In the genomic region with DNA sequence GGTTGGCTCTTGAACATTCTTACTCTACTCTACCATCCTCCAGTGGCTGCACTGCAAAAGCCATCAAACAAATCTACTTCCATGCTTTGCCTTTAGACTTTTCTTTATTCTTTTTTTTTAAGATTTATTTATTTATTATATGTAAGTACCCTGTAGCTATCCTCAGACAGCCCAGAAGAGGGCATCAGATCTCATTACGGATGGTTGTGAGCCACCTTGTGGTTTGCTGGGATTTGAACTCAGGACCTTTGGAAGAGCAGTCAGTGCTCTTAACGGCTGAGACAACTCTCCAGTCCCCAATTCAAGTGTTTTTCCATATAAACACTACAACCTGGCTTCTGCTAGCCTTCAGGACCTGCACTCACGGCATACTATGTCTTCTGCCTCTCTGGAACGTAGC, we compare ENCODE assay signal across 8 mouse cellular contexts. TPM values are rescaled to one million over a fixed set of nuclear protein-coding genes. Genes with fewer than 3 reads are reported as not detected.
DNase-seq lines count a peak whose midpoint lies in the region; ATAC-seq lines count a peak whose summit lies in the region.

No protein-coding gene starts in this region.

- no peak overlapping the region for H3K4me3 ChIP-seq in intestine, embryonic 15.5 days (replicated peaks)

- no peaks in the 10 kb centered on the region for H3K9me3 ChIP-seq in intestine, embryonic 15.5 days

- WGBS in intestine, embryonic 15.5 days: 81% methylated on average over 4 of the region's 4 CpGs

- H3K27ac ChIP-seq in intestine, embryonic 15.5 days: no peak overlapping the region

- H3K27me3 ChIP-seq in intestine, embryonic 15.5 days (replicated peaks): no peaks in the 10 kb centered on the region
- H3K27me3 ChIP-seq in splenic B cell, adult 2 months (ENCODE audit: control insufficient read depth, insufficient read depth, low read length, poor library complexity, severe bottlenecking): no peaks in the 10 kb centered on the region

- peak overlapping the region; percentile 59; the same call in 1 of the 2 replicates for H3K4me2 ChIP-seq in intestine, embryonic 15.5 days (replicated peaks)

- no peaks in the 10 kb centered on the region for H3K36me3 ChIP-seq in intestine, embryonic 15.5 days
- H3K36me3 ChIP-seq in splenic B cell, adult 2 months (ENCODE audit: control insufficient read depth, insufficient read depth, low read length, poor library complexity, severe bottlenecking): no peaks in the 10 kb centered on the region

- peak; percentile 6 to 8 for DNase-seq in cerebellum, postnatal 10 days
- peak; percentile 4 for DNase-seq in thymus, postnatal 25 days
- DNase-seq in thymus, postnatal 36 days: no peak
- DNase-seq in splenic B cell, adult 2 months (ENCODE audit: low read depth, low spot score): peak; percentile 40
- no peak for DNase-seq in layer of hippocampus, adult 9-10 months (ENCODE audit: low spot score)
- DNase-seq in spleen, adult 18-20 months: no peak

- H3K4me1 ChIP-seq in intestine, embryonic 15.5 days (replicated peaks): peaks cover 3% of the 10 kb centered on the region; the same call in 1 of the 2 replicates

- H3K9ac ChIP-seq in intestine, embryonic 15.5 days: no peak overlapping the region

- no peak for ATAC-seq in cerebellum, adult (ENCODE audit: insufficient number of reproducible peaks, low FRiP score, low TSS enrichment)
- no peak for ATAC-seq in intestine, embryonic 15.5 days

RNA-seq across cellular contexts. Expression of gene Plaa, which starts 1.6 kb away (rescaled TPM):
- 58.1 and 62.8 TPM in 2 replicates for polyA plus RNA-seq in intestine, embryonic 15.5 days (2015; fragmentation: Nextera tagmentation; extraction: Ambion mirVana)

RNA-seq across cellular contexts. Expression of gene Ift74, which starts 12.9 kb away (rescaled TPM):
- 18.0 and 23.4 TPM in 2 replicates for polyA plus RNA-seq in intestine, embryonic 15.5 days (2015; fragmentation: Nextera tagmentation; extraction: Ambion mirVana)

RNA-seq across cellular contexts. Expression of gene Caap1, which starts 44.8 kb away (rescaled TPM):
- polyA plus RNA-seq in intestine, embryonic 15.5 days (2015; fragmentation: Nextera tagmentation; extraction: Ambion mirVana): 13.7 and 16.3 TPM in 2 replicates

RNA-seq across cellular contexts. Expression of gene Gm10306, which starts 45.0 kb away (rescaled TPM):
- polyA plus RNA-seq in intestine, embryonic 15.5 days (2015; fragmentation: Nextera tagmentation; extraction: Ambion mirVana): 0.72 TPM in 1 of 2 replicates, not detected in the other

RNA-seq across cellular contexts. Expression of gene Lrrc19, which starts 48.5 kb away (rescaled TPM):
- polyA plus RNA-seq in intestine, embryonic 15.5 days (2015; fragmentation: Nextera tagmentation; extraction: Ambion mirVana): 3.1 and 3.9 TPM in 2 replicates

Comparison
In these comparisons a context has a peak if more than half of its experiments do, and no peak if none do; other contexts are left out.
1. DNase-seq: peak in cerebellum, postnatal 10 days (2 of 2), thymus, postnatal 25 days (single experiment) and splenic B cell, adult 2 months (single experiment); none in thymus, postnatal 36 days (0 of 2), layer of hippocampus, adult 9-10 months (single experiment) and spleen, adult 18-20 months (0 of 2).